Mouse (Mus musculus) hindbrain, embryonic 16.5 days (tissue): ENCODE results near the gene Dync1li1. TPM values are rescaled to one million over a fixed set of nuclear protein-coding genes. Genes with fewer than 3 reads are reported as not detected.

Experiments used
- ATAC-seq: fragments of 200-750 bp; cut with Nextera tagmentation; 2 replicates; pipeline ENCODE4 v1.8.0; 2017; ENCODE audit warnings: moderate TSS enrichment, moderate library complexity
- H3K27ac ChIP-seq: fragments of 300-500 bp; sonication (generic); 2 replicates; pipeline ENCODE4 v1.5.1; 2014; ENCODE audit warnings: low read depth, mild to moderate bottlenecking, control low read depth, low read length, moderate library complexity
- H3K27me3 ChIP-seq: fragments of 300-500 bp; sonication (generic); replicated peaks from 2 replicates; pipeline ENCODE4 v1.6.1; 2014; ENCODE audit warnings: low read length; ENCODE audit not compliant: control insufficient read depth, insufficient read depth
- H3K36me3 ChIP-seq: fragments of 300-500 bp; sonication (generic); 2 replicates; pipeline ENCODE4 v1.6.1; 2014; ENCODE audit warnings: mild to moderate bottlenecking, low read length, moderate library complexity, mixed read lengths; ENCODE audit not compliant: control insufficient read depth, insufficient read depth
- H3K4me1 ChIP-seq: fragments of 300-500 bp; sonication (generic); 2 replicates; pipeline ENCODE4 v1.6.1; 2014; ENCODE audit warnings: low read depth, low read length; ENCODE audit not compliant: control insufficient read depth, insufficient read depth
- H3K4me2 ChIP-seq: fragments of 300-500 bp; sonication (generic); 2 replicates; pipeline ENCODE4 v1.6.1; 2014; ENCODE audit warnings: mild to moderate bottlenecking, low read length, control low read depth, moderate library complexity
- H3K4me3 ChIP-seq: fragments of 300-500 bp; sonication (generic); 2 replicates; pipeline ENCODE4 v1.5.1; 2014; ENCODE audit warnings: mild to moderate bottlenecking, low read length, control low read depth, moderate library complexity
- H3K9ac ChIP-seq: fragments of 300-500 bp; sonication (generic); 2 replicates; pipeline ENCODE4 v1.6.1; 2014; ENCODE audit warnings: low read depth, mild to moderate bottlenecking, control low read depth, low read length, moderate library complexity
- H3K9me3 ChIP-seq: fragments of 300-500 bp; sonication (generic); 2 replicates; pipeline ENCODE4 v1.6.1; 2014; ENCODE audit warnings: mild to moderate bottlenecking, low read length, moderate library complexity; ENCODE audit not compliant: control insufficient read depth
- WGBS: fragments of 180-500 bp; shearing (Covaris S2); extraction: QIAGEN DNeasy Blood & Tissue Kit; methylation state at CpG from one replicate; pipeline ENCODE4 v1.1.7; 2014; 5-methylcytosine and 5-hydroxymethylcytosine counted together
- polyA plus RNA-seq: library from polyadenylated mRNA; unstranded; fragments of >200 nt; fragmentation: Nextera tagmentation; extraction: Ambion mirVana; gene quantifications from 2 replicates; pipeline ENCODE4 v1.2.1, GENCODE M21; 2015

Gene Dync1li1
- polyA plus RNA-seq, 1 experiment from 2014 or later, result 105 TPM

- ATAC-seq, result no peak
- no peak overlapping the region for H3K27ac ChIP-seq
- H3K4me2 ChIP-seq, result no peak overlapping the region
- 50% methylated on average over 13 of the region's 13 CpGs for WGBS
- 0 out of 2 replicates have a peak, but pooled peaks cover 6% of the 10 kb centered on the region for H3K27me3 ChIP-seq
- H3K36me3 ChIP-seq, result no peaks in the 10 kb centered on the region
- no peak overlapping the region for H3K4me3 ChIP-seq
- peaks cover 3% of the 10 kb centered on the region; the same call in 1 of the 2 replicates for H3K4me1 ChIP-seq
- H3K9ac ChIP-seq, result no peak overlapping the region
- H3K9me3 ChIP-seq, result 0 out of 2 replicates have a peak, but pooled peaks cover 3% of the 10 kb centered on the region
These were observed 74.8 kb downstream of the Dync1li1 start for GRCm38 (mm10) chr9:114763341-114763740.

GRCm38 (mm10) chr9:114767030-114767429 is 78.4 kb downstream of the Dync1li1 start:
- Histone ChIP-seq H3K36me3 (no peaks in the 10 kb centered on the region), H3K27me3 (peaks cover 3% of the 10 kb centered on the region; the same call in 1 of the 2 replicates), H3K9ac (no peak overlapping the region), H3K4me2 (no peak overlapping the region; the same call in 1 of the 2 replicates), H3K27ac (0 out of 2 replicates have a peak overlapping the region, but pooled peaks have one; percentile 39), H3K9me3 (0 out of 2 replicates have a peak, but pooled peaks cover 3% of the 10 kb centered on the region), H3K4me3 (no peak overlapping the region), H3K4me1 (peaks cover 3% of the 10 kb centered on the region; the same call in 1 of the 2 replicates)
- 26% methylated on average over 13 of the region's 13 CpGs for WGBS
- ATAC-seq, result peak; percentile 92

- no peaks in the 10 kb centered on the region for H3K36me3 ChIP-seq
- no peak overlapping the region for H3K4me2 ChIP-seq
- 75% methylated on average over 2 of the region's 2 CpGs for WGBS
- no peak overlapping the region for H3K9ac ChIP-seq
- peaks cover 3% of the 10 kb centered on the region; the same call in 1 of the 2 replicates for H3K27me3 ChIP-seq
- 0 out of 2 replicates have a peak, but pooled peaks have one; percentile 16 for ATAC-seq
- no peak overlapping the region for H3K27ac ChIP-seq
- H3K4me3 ChIP-seq, result no peak overlapping the region
- peaks cover 3% of the 10 kb centered on the region; the same call in 1 of the 2 replicates for H3K4me1 ChIP-seq
- 0 out of 2 replicates have a peak, but pooled peaks cover 3% of the 10 kb centered on the region for H3K9me3 ChIP-seq
These were observed 78.9 kb downstream of the Dync1li1 start for GRCm38 (mm10) chr9:114767507-114767906.

GRCm38 (mm10) chr9:114768066-114768465 is 79.5 kb downstream of the Dync1li1 start:
- WGBS, result 60% methylated on average over 10 of the region's 10 CpGs
- Histone ChIP-seq H3K4me1 (peaks cover 3% of the 10 kb centered on the region; the same call in 1 of the 2 replicates), H3K27ac (no peak overlapping the region), H3K27me3 (peaks cover 3% of the 10 kb centered on the region; the same call in 1 of the 2 replicates), H3K4me2 (no peak overlapping the region), H3K36me3 (no peaks in the 10 kb centered on the region), H3K9me3 (0 out of 2 replicates have a peak, but pooled peaks cover 3% of the 10 kb centered on the region), H3K9ac (no peak overlapping the region), H3K4me3 (no peak overlapping the region)
- no peak for ATAC-seq

GRCm38 (mm10) chr9:114770224-114770623 is 81.6 kb downstream of the Dync1li1 start:
- H3K9me3 ChIP-seq, result 0 out of 2 replicates have a peak, but pooled peaks cover 3% of the 10 kb centered on the region
- no peak overlapping the region for H3K27ac ChIP-seq
- 93% methylated on average over 4 of the region's 4 CpGs for WGBS
- H3K4me3 ChIP-seq, result no peak overlapping the region
- H3K36me3 ChIP-seq, result no peaks in the 10 kb centered on the region
- H3K4me2 ChIP-seq, result no peak overlapping the region
- no peak overlapping the region for H3K9ac ChIP-seq
- ATAC-seq, result no peak
- peaks cover 5% of the 10 kb centered on the region; the same call in 1 of the 2 replicates for H3K4me1 ChIP-seq
- no peaks in the 10 kb centered on the region; the same call in 1 of the 2 replicates for H3K27me3 ChIP-seq

- peaks cover 5% of the 10 kb centered on the region; the same call in 1 of the 2 replicates for H3K4me1 ChIP-seq
- ATAC-seq, result no peak
- H3K27me3 ChIP-seq, result no peaks in the 10 kb centered on the region; the same call in 1 of the 2 replicates
- H3K4me3 ChIP-seq, result no peak overlapping the region
- WGBS, result 79% methylated on average over 7 of the region's 7 CpGs
- no peaks in the 10 kb centered on the region for H3K36me3 ChIP-seq
- H3K4me2 ChIP-seq, result no peak overlapping the region
- no peak overlapping the region for H3K27ac ChIP-seq
- no peaks in the 10 kb centered on the region for H3K9me3 ChIP-seq
- H3K9ac ChIP-seq, result no peak overlapping the region
These were observed 83.0 kb downstream of the Dync1li1 start for GRCm38 (mm10) chr9:114771565-114771964.

Other genes starting within 250 kb of the Dync1li1 start
- not detected in 2 replicates for gene Ccr4, start 183.9 kb upstream of the Dync1li1 start, polyA plus RNA-seq
- not detected in 2 replicates for gene C130032M10Rik, start 173.1 kb upstream of the Dync1li1 start, polyA plus RNA-seq
- gene Trim71, start 124.4 kb upstream of the Dync1li1 start, polyA plus RNA-seq, result 0.14 and 0.24 TPM in 2 replicates
- gene Cnot10, start 48.6 kb upstream of the Dync1li1 start, polyA plus RNA-seq, result 52.1 and 57.1 TPM in 2 replicates
- 21.0 and 21.2 TPM in 2 replicates for gene Cmtm6, start 42.3 kb downstream of the Dync1li1 start, polyA plus RNA-seq
- gene Cmtm7, start 93.1 kb downstream of the Dync1li1 start, polyA plus RNA-seq, result 9.5 and 13.8 TPM in 2 replicates
- 6.8 and 10.3 TPM in 2 replicates for gene Cmtm8, start 155.4 kb downstream of the Dync1li1 start, polyA plus RNA-seq
- gene Gpd1l, start 245.2 kb downstream of the Dync1li1 start, polyA plus RNA-seq, result 41.4 and 43.0 TPM in 2 replicates